Mouse (Mus musculus): ENCODE data around the gene Vstm5. TPM values are rescaled to one million over a fixed set of nuclear protein-coding genes. Genes with fewer than 3 reads are reported as not detected.
"Not testable (repeated sequence)": the region's sequence is repeated elsewhere in the genome, so short reads cannot be mapped to it uniquely, and the experiment has no call there.

Gene Vstm5
- polyA plus RNA-seq, 1 experiment, result 12.7 TPM

DNA sequence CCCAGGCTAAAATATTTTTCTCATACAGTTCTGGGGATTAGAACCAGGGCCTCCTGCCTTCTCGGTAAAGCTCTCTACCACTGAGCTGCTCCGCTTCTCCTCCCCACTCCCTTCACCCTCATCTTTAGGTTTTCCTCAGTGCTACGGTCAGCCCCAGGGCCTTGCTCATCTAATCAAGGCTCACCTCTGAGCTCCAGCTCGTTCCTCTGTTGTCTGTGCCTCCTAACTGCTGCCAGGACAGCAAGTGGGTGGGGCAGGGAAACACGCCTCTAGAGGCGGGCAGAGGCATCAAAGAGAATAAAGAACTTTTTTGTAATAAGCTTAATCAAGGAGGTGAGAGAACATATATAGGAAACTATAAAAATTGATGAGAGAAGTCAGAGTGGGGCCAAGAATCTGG is 49.0 kb downstream of the Vstm5 start:
- no peaks in the 10 kb centered on the region for H3K27me3 ChIP-seq (ENCODE audit: control insufficient read depth, insufficient read depth, low read length)
- 55% methylated on average over 6 of the region's 6 CpGs for WGBS
- H3K4me1 ChIP-seq (ENCODE audit: control insufficient read depth, insufficient read depth, low read length), result no peaks in the 10 kb centered on the region
- H3K27ac ChIP-seq (ENCODE audit: insufficient read depth, low read length), result no peak overlapping the region
- no peak overlapping the region for H3K4me3 ChIP-seq (replicated peaks; ENCODE audit: insufficient read depth, low read depth, low read length)
- TF ChIP-seq CTCF (IDR thresholded peaks at IDR 0.05; ENCODE audit: borderline replicate concordance, insufficient read depth, low read depth, low read length) (no peak), POLR2A (IDR thresholded peaks at IDR 0.05; ENCODE audit: borderline replicate concordance, insufficient read depth, low read length) (no peak)
- DNase-seq, result no peak

DNA sequence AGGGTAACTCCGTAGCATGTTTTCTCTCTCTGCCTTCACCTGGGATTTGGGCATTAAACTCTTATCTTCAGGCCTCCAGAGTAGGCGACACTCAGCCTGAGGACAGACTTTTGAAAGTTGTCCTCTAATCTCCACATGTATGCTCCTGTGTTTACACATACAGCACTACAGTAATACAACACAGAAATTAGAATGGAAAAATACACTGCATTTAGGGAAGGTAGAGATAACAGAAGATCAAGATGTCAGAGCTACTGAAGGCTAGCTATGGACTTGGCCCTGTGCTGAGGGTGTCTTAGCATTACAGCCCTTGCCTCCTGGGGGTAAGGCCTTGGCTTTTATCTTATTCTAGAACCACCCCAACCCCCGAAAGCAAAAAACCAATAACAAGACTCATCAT is 49.6 kb downstream of the Vstm5 start:
- no peaks in the 10 kb centered on the region for H3K27me3 ChIP-seq (ENCODE audit: control insufficient read depth, insufficient read depth, low read length)
- WGBS, result 86% methylated on average over 3 of the region's 3 CpGs
- DNase-seq, result no peak
- H3K4me3 ChIP-seq (replicated peaks; ENCODE audit: insufficient read depth, low read depth, low read length), result no peak overlapping the region
- TF ChIP-seq POLR2A (IDR thresholded peaks at IDR 0.05; ENCODE audit: borderline replicate concordance, insufficient read depth, low read length), result no peak
- TF ChIP-seq CTCF (IDR thresholded peaks at IDR 0.05; ENCODE audit: borderline replicate concordance, insufficient read depth, low read depth, low read length), result no peak
- no peaks in the 10 kb centered on the region for H3K4me1 ChIP-seq (ENCODE audit: control insufficient read depth, insufficient read depth, low read length)
- H3K27ac ChIP-seq (ENCODE audit: insufficient read depth, low read length), result no peak overlapping the region

DNA sequence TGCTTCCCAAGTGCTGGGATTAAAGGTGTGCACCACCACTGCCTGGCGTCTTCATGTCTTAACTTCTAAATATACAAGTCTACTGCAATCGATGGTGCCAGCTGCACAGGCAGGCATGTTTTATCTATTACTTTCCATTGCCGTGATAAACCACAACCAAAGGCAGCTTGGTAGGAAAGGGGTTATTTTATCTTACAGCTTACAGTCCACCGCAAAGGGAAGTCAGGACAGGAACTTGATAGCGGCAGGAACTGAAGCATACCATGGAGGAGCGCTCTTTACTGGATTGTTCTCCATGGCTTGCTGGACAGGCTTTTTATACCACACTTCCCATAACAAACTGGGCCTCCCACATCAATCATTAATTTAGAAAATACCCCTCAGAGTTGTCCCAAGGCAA is 50.4 kb downstream of the Vstm5 start:
- no peak overlapping the region for H3K27ac ChIP-seq (ENCODE audit: insufficient read depth, low read length)
- no peaks in the 10 kb centered on the region for H3K27me3 ChIP-seq (ENCODE audit: control insufficient read depth, insufficient read depth, low read length)
- H3K4me1 ChIP-seq (ENCODE audit: control insufficient read depth, insufficient read depth, low read length), result no peaks in the 10 kb centered on the region
- no peak for DNase-seq
- TF ChIP-seq CTCF (IDR thresholded peaks at IDR 0.05; ENCODE audit: borderline replicate concordance, insufficient read depth, low read depth, low read length) (no peak), POLR2A (IDR thresholded peaks at IDR 0.05; ENCODE audit: borderline replicate concordance, insufficient read depth, low read length) (no peak)
- no peak overlapping the region for H3K4me3 ChIP-seq (replicated peaks; ENCODE audit: insufficient read depth, low read depth, low read length)
- WGBS, result 90% methylated on average over 6 of the region's 6 CpGs

DNA sequence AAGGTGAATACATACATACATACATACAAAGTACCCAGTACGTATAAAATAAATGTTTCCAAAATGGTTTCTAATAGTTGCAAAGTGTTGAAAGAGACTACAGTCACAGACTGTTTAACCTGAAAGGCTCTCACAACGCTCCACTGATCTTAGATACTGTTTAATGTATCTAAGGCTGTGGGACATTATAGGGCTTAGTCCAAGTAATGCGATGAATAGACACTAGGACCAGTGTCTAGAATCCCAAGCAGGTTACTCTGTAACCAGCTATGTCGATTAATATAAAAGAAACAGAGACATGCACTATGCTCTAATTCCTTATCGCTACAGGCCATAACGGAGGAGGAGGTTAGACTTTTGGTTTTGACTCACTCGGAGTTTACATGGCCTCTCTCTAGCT is 58.3 kb downstream of the Vstm5 start:
- Histone ChIP-seq H3K4me3 (replicated peaks; ENCODE audit: insufficient read depth, low read depth, low read length) (no peak overlapping the region), H3K27me3 (ENCODE audit: control insufficient read depth, insufficient read depth, low read length) (no peaks in the 10 kb centered on the region), H3K4me1 (ENCODE audit: control insufficient read depth, insufficient read depth, low read length) (no peaks in the 10 kb centered on the region), H3K27ac (ENCODE audit: insufficient read depth, low read length) (no peak overlapping the region)
- 88% methylated on average over 7 of the region's 7 CpGs for WGBS
- DNase-seq, result no peak
- TF ChIP-seq CTCF (IDR thresholded peaks at IDR 0.05; ENCODE audit: borderline replicate concordance, insufficient read depth, low read depth, low read length), result no peak

DNA sequence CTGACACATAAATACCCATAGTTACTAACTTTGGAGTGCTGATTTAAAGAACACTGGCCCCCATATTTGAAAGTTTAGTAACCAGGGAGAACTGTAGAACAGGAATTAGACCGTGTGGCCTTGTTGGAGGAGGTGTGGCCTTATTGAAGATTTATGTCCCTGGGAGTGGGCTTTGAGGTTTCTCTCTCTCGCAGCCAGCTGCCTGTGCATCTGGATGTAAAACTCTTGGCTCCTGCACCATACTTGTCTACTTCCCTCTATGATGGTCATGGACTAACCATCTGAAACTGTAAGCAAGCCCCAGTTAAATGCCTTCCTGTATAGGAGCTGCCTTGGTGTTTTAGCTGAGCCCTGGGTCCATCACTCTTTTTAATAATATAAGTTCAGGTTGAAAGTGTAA is 59.6 kb downstream of the Vstm5 start:
- TF ChIP-seq POLR2A (IDR thresholded peaks at IDR 0.05; ENCODE audit: borderline replicate concordance, insufficient read depth, low read length), result no peak
- no peak for TF ChIP-seq CTCF (IDR thresholded peaks at IDR 0.05; ENCODE audit: borderline replicate concordance, insufficient read depth, low read depth, low read length)
- H3K4me1 ChIP-seq (ENCODE audit: control insufficient read depth, insufficient read depth, low read length), result no peaks in the 10 kb centered on the region
- H3K4me3 ChIP-seq (replicated peaks; ENCODE audit: insufficient read depth, low read depth, low read length), result no peak overlapping the region
- no peak overlapping the region for H3K27ac ChIP-seq (ENCODE audit: insufficient read depth, low read length)
- no peaks in the 10 kb centered on the region for H3K27me3 ChIP-seq (ENCODE audit: control insufficient read depth, insufficient read depth, low read length)
- no peak for DNase-seq
- 61% methylated on average over 2 of the region's 2 CpGs for WGBS

DNA sequence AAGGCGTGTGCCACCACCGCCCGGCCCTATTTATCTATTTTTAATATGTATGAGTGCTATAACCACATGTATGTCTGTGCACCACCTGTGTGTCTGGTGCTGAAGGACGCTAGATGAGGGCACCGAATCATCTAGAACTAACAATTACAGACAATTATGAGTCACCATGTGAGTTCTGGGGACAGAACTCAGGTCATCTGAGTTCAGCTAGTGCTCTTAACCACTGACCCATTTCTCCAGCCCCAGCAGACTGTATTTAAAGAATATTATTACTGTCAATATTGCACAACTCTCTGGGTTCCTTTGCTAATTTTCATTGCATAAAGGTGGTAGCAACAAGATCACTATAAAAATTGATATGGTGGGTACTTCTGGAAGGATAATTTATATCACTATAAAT is 61.2 kb downstream of the Vstm5 start:
- no peak overlapping the region for H3K27ac ChIP-seq (ENCODE audit: insufficient read depth, low read length)
- TF ChIP-seq POLR2A (IDR thresholded peaks at IDR 0.05; ENCODE audit: borderline replicate concordance, insufficient read depth, low read length) (no peak), CTCF (IDR thresholded peaks at IDR 0.05; ENCODE audit: borderline replicate concordance, insufficient read depth, low read depth, low read length) (no peak)
- no peaks in the 10 kb centered on the region for H3K4me1 ChIP-seq (ENCODE audit: control insufficient read depth, insufficient read depth, low read length)
- H3K4me3 ChIP-seq (replicated peaks; ENCODE audit: insufficient read depth, low read depth, low read length), result no peak overlapping the region
- no peak for DNase-seq
- WGBS, result 88% methylated on average over 5 of the region's 5 CpGs
- H3K27me3 ChIP-seq (ENCODE audit: control insufficient read depth, insufficient read depth, low read length), result no peaks in the 10 kb centered on the region

DNA sequence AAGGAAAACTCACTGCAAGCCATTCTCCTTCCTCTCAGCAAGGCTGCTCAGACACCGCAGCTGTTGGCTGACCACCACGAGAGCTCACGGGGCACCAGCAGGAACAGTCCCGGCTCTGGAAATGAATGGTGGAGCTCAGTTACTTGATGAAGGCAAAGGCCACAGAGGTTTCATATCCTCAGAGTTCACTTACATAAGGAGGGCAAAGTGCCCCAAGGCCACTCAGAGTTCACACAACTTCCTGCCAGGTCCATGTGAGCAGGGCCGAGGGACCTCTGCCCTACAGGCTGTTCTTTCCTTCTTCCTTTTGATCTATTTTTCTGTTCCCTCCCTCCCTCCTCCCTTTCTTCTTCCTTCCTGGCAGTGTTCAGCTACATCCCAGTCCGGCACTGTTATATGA is 62.6 kb downstream of the Vstm5 start:
- Histone ChIP-seq H3K27ac (ENCODE audit: insufficient read depth, low read length) (no peak overlapping the region), H3K27me3 (ENCODE audit: control insufficient read depth, insufficient read depth, low read length) (no peaks in the 10 kb centered on the region), H3K4me3 (replicated peaks; ENCODE audit: insufficient read depth, low read depth, low read length) (no peak overlapping the region), H3K4me1 (ENCODE audit: control insufficient read depth, insufficient read depth, low read length) (no peaks in the 10 kb centered on the region)
- WGBS, result 18% methylated on average over 6 of the region's 6 CpGs
- no peak for TF ChIP-seq CTCF (IDR thresholded peaks at IDR 0.05; ENCODE audit: borderline replicate concordance, insufficient read depth, low read depth, low read length)
- TF ChIP-seq POLR2A (IDR thresholded peaks at IDR 0.05; ENCODE audit: borderline replicate concordance, insufficient read depth, low read length), result no peak
- DNase-seq, result no peak

DNA sequence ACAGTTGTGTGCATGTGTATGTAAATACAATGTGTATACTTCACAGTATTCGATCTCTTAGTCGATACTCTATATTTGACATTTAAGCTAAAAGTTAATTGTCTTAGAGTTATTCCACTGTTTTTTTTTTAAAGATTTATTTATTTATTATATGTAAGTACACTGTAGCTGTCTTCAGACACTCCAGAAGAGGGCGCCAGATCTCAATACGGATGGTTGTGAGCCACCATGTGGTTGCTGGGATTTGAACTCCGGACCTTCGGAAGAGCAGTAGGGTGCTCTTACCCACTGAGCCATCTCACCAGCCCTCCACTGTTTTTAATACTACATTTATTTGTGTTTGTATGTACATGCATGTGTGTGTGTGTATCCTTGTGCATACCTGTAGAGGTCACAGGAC is 63.2 kb downstream of the Vstm5 start:
- not testable (repeated sequence) for H3K4me3 ChIP-seq (replicated peaks; ENCODE audit: insufficient read depth, low read depth, low read length); DNase-seq; H3K27me3 ChIP-seq (ENCODE audit: control insufficient read depth, insufficient read depth, low read length); H3K27ac ChIP-seq (ENCODE audit: insufficient read depth, low read length); H3K4me1 ChIP-seq (ENCODE audit: control insufficient read depth, insufficient read depth, low read length)
- WGBS, result 79% methylated on average over 6 of the region's 6 CpGs

DNA sequence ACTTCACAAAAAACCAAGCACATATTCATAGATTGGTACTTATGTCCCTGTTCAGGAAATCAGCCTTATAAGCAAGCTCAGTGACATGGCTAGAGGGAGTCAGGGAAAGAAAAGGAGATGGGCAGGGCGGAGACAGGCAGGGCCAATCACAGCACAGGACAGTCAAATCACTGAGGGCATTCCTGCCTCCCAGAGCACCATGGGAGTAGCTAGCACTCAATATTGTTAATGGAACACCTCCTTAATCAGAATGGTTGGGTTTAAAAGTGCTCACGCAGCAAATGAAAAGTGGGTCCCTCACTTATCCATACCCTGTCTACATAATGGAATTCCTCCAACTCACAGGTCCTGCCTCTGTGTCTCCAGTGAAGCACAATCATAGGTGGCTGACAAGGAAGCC is 64.0 kb downstream of the Vstm5 start:
- H3K4me3 ChIP-seq (replicated peaks; ENCODE audit: insufficient read depth, low read depth, low read length), result no peak overlapping the region
- H3K27ac ChIP-seq (ENCODE audit: insufficient read depth, low read length), result no peak overlapping the region
- WGBS, result 71% methylated on average over 2 of the region's 2 CpGs
- DNase-seq, result no peak
- H3K4me1 ChIP-seq (ENCODE audit: control insufficient read depth, insufficient read depth, low read length), result no peaks in the 10 kb centered on the region
- H3K27me3 ChIP-seq (ENCODE audit: control insufficient read depth, insufficient read depth, low read length), result no peaks in the 10 kb centered on the region
- TF ChIP-seq CTCF (IDR thresholded peaks at IDR 0.05; ENCODE audit: borderline replicate concordance, insufficient read depth, low read depth, low read length), result no peak
- no peak for TF ChIP-seq POLR2A (IDR thresholded peaks at IDR 0.05; ENCODE audit: borderline replicate concordance, insufficient read depth, low read length)

Measured in cerebellum, adult 2 months (tissue).